11 mouse cellular contexts compared by ENCODE assay signal in genomic region chr14:51092073-51092620, GRCm38 (mm10). TPM values are rescaled to one million over a fixed set of nuclear protein-coding genes. Genes with fewer than 3 reads are reported as not detected.
DNase-seq lines count a peak whose midpoint lies in the region; ATAC-seq lines count a peak whose summit lies in the region.
"Had no signal": no experiment of that assay in that cellular context is flagged by ENCODE, and none has a peak within 500 bp of the region (broad histone marks: within the 10 kb centered on the region; RNA-seq: fewer than 3 reads in every experiment).

No protein-coding gene starts in this region.

- H3K4me1 ChIP-seq in forebrain, embryonic 13.5 days = peaks cover 7% of the 10 kb centered on the region; the same call in 1 of the 2 replicates
- peaks cover 4% of the 10 kb centered on the region; the same call in 1 of the 2 replicates for H3K4me1 ChIP-seq in forebrain, embryonic 10.5 days
- 0 out of 2 replicates have a peak, but pooled peaks cover 3% of the 10 kb centered on the region for H3K4me1 ChIP-seq in limb, embryonic 12.5 days (replicated peaks)
- no peaks in the 10 kb centered on the region for H3K4me1 ChIP-seq in limb, embryonic 10.5 days
- peaks cover 17% of the 10 kb centered on the region for H3K4me1 ChIP-seq in neural tube, embryonic 13.5 days (replicated peaks)

- ATAC-seq in forebrain, embryonic 13.5 days = no peak
- ATAC-seq in limb, embryonic 12.5 days (ENCODE audit: insufficient number of reproducible peaks, insufficient read depth, low FRiP score, low TSS enrichment, low read depth) = no peak
- ATAC-seq in neural tube, embryonic 13.5 days (ENCODE audit: low read depth) = no peak
- no peak for ATAC-seq in megakaryocyte-erythroid progenitor cell, adult 5-6 weeks (replicated peaks; ENCODE audit: low FRiP score, low TSS enrichment, poor library complexity, severe bottlenecking)
- ATAC-seq: inflammation-experienced regulatory T-cells, adult 6 months had no signal

- no peak overlapping the region for H3K4me3 ChIP-seq in forebrain, embryonic 13.5 days
- no peak overlapping the region for H3K4me3 ChIP-seq in forebrain, embryonic 10.5 days
- no peak overlapping the region for H3K4me3 ChIP-seq in limb, embryonic 12.5 days (replicated peaks)
- H3K4me3 ChIP-seq in limb, embryonic 10.5 days = no peak overlapping the region
- peak overlapping the region; percentile 70 for H3K4me3 ChIP-seq in neural tube, embryonic 13.5 days

- H3K9ac ChIP-seq in forebrain, embryonic 13.5 days = no peak overlapping the region; the same call in 1 of the 2 replicates
- H3K9ac ChIP-seq in limb, embryonic 12.5 days (replicated peaks) = no peak overlapping the region
- no peak overlapping the region for H3K9ac ChIP-seq in neural tube, embryonic 13.5 days

- 50% methylated on average over 8 of the region's 8 CpGs for WGBS in forebrain, embryonic 13.5 days
- 49% methylated on average over 8 of the region's 8 CpGs for WGBS in forebrain, embryonic 10.5 days
- WGBS in limb, embryonic 12.5 days = 53% methylated on average over 8 of the region's 8 CpGs
- WGBS in limb, embryonic 10.5 days = 59% methylated on average over 8 of the region's 8 CpGs
- WGBS in neural tube, embryonic 13.5 days = 54% methylated on average over 8 of the region's 8 CpGs

- no peak overlapping the region for H3K27ac ChIP-seq in forebrain, embryonic 13.5 days
- no peak overlapping the region for H3K27ac ChIP-seq in forebrain, embryonic 10.5 days
- H3K27ac ChIP-seq in limb, embryonic 12.5 days = no peak overlapping the region
- no peak overlapping the region for H3K27ac ChIP-seq in limb, embryonic 10.5 days
- no peak overlapping the region for H3K27ac ChIP-seq in neural tube, embryonic 13.5 days (replicated peaks)

- peak overlapping the region; percentile 65 for H3K4me2 ChIP-seq in forebrain, embryonic 13.5 days
- peak overlapping the region; percentile 68 for H3K4me2 ChIP-seq in limb, embryonic 12.5 days
- H3K4me2 ChIP-seq in neural tube, embryonic 13.5 days = peak overlapping the region; percentile 86

- no peaks in the 10 kb centered on the region for H3K9me3 ChIP-seq in forebrain, embryonic 13.5 days (replicated peaks)
- no peaks in the 10 kb centered on the region for H3K9me3 ChIP-seq in forebrain, embryonic 10.5 days
- no peaks in the 10 kb centered on the region for H3K9me3 ChIP-seq in limb, embryonic 12.5 days
- H3K9me3 ChIP-seq in limb, embryonic 10.5 days (replicated peaks) = no peaks in the 10 kb centered on the region
- no peaks in the 10 kb centered on the region for H3K9me3 ChIP-seq in neural tube, embryonic 13.5 days

- no peak for DNase-seq in forebrain, embryonic 10.5 days (ENCODE audit: extremely low spot score, low spot score)
- DNase-seq in limb, embryonic 10.5 days (ENCODE audit: low spot score) = no peak
- peak; percentile 23 for DNase-seq in induced T-regulatory cell, adult 2 months (ENCODE audit: low read depth)
- DNase-seq in spleen, postnatal 36 days (ENCODE audit: low spot score in 2 of 2) = no peak

- no peaks in the 10 kb centered on the region for H3K36me3 ChIP-seq in forebrain, embryonic 13.5 days (ENCODE audit: poor library complexity, severe bottlenecking)
- H3K36me3 ChIP-seq in forebrain, embryonic 10.5 days (replicated peaks) = no peaks in the 10 kb centered on the region
- no peaks in the 10 kb centered on the region for H3K36me3 ChIP-seq in limb, embryonic 12.5 days
- no peaks in the 10 kb centered on the region for H3K36me3 ChIP-seq in limb, embryonic 10.5 days
- no peaks in the 10 kb centered on the region for H3K36me3 ChIP-seq in neural tube, embryonic 13.5 days

- H3K27me3 ChIP-seq in forebrain, embryonic 13.5 days = no peaks in the 10 kb centered on the region
- peaks cover 10% of the 10 kb centered on the region; the same call in 1 of the 2 replicates for H3K27me3 ChIP-seq in forebrain, embryonic 10.5 days (ENCODE audit: poor library complexity, severe bottlenecking)
- H3K27me3 ChIP-seq in limb, embryonic 12.5 days = no peaks in the 10 kb centered on the region
- no peaks in the 10 kb centered on the region for H3K27me3 ChIP-seq in limb, embryonic 10.5 days (ENCODE audit: low read depth, poor library complexity, severe bottlenecking)
- H3K27me3 ChIP-seq in neural tube, embryonic 13.5 days = no peaks in the 10 kb centered on the region

RNA-seq across cellular contexts. Expression of gene Ang, which starts 1.2 kb away (rescaled TPM):
- polyA plus RNA-seq in forebrain, embryonic 13.5 days (2015; fragmentation: Nextera tagmentation; extraction: Ambion mirVana) = 0.93 and 1.8 TPM in 2 replicates
- polyA plus RNA-seq in forebrain, embryonic 10.5 days (2016; fragmentation: Nextera tagmentation; extraction: Ambion mirVana) = 1.7 and 1.9 TPM in 2 replicates
- 3.1 and 3.7 TPM in 2 replicates for polyA plus RNA-seq in limb, embryonic 12.5 days (2016; fragmentation: Nextera tagmentation; extraction: Ambion mirVana)
- 1.5 and 1.8 TPM in 2 replicates for polyA plus RNA-seq in limb, embryonic 10.5 days (2016; fragmentation: Nextera tagmentation; extraction: Ambion mirVana)
- 3.7 and 3.9 TPM in 2 replicates for polyA plus RNA-seq in neural tube, embryonic 13.5 days (2015; fragmentation: Nextera tagmentation; extraction: Ambion mirVana)
- not detected in 2 replicates for total RNA-seq in megakaryocyte-erythroid progenitor cell, adult 5-6 weeks (2014; fragmentation: Nextera tagmentation)
- not detected in 2 replicates for total RNA-seq in megakaryocyte-erythroid progenitor cell, adult 5-6 weeks (2017)

RNA-seq across cellular contexts. Expression of gene Rnase4, which starts 1.3 kb away (rescaled TPM):
- polyA plus RNA-seq in forebrain, embryonic 13.5 days (2015; fragmentation: Nextera tagmentation; extraction: Ambion mirVana) = 6.7 and 7.0 TPM in 2 replicates
- polyA plus RNA-seq in forebrain, embryonic 10.5 days (2016; fragmentation: Nextera tagmentation; extraction: Ambion mirVana) = 6.6 and 6.8 TPM in 2 replicates
- polyA plus RNA-seq in limb, embryonic 12.5 days (2016; fragmentation: Nextera tagmentation; extraction: Ambion mirVana) = 14.1 and 15.8 TPM in 2 replicates
- polyA plus RNA-seq in limb, embryonic 10.5 days (2016; fragmentation: Nextera tagmentation; extraction: Ambion mirVana) = 5.1 and 6.6 TPM in 2 replicates
- 16.1 and 17.0 TPM in 2 replicates for polyA plus RNA-seq in neural tube, embryonic 13.5 days (2015; fragmentation: Nextera tagmentation; extraction: Ambion mirVana)
- not detected in 2 replicates for total RNA-seq in megakaryocyte-erythroid progenitor cell, adult 5-6 weeks (2014; fragmentation: Nextera tagmentation)
- total RNA-seq in megakaryocyte-erythroid progenitor cell, adult 5-6 weeks (2017) = 0.76 TPM in 1 of 2 replicates, not detected in the other

RNA-seq across cellular contexts. Expression of gene Olfr750, which starts 17.9 kb away (rescaled TPM):
- polyA plus RNA-seq in forebrain, embryonic 13.5 days (2015; fragmentation: Nextera tagmentation; extraction: Ambion mirVana) = 0.03 TPM in 1 of 2 replicates, not detected in the other
- not detected in 2 replicates for polyA plus RNA-seq in forebrain, embryonic 10.5 days (2016; fragmentation: Nextera tagmentation; extraction: Ambion mirVana)
- polyA plus RNA-seq in limb, embryonic 12.5 days (2016; fragmentation: Nextera tagmentation; extraction: Ambion mirVana) = not detected in 2 replicates
- polyA plus RNA-seq in limb, embryonic 10.5 days (2016; fragmentation: Nextera tagmentation; extraction: Ambion mirVana) = not detected in 2 replicates
- polyA plus RNA-seq in neural tube, embryonic 13.5 days (2015; fragmentation: Nextera tagmentation; extraction: Ambion mirVana) = not detected in 2 replicates
- not detected in 2 replicates for total RNA-seq in megakaryocyte-erythroid progenitor cell, adult 5-6 weeks (2014; fragmentation: Nextera tagmentation)
- not detected in 2 replicates for total RNA-seq in megakaryocyte-erythroid progenitor cell, adult 5-6 weeks (2017)
- polyA plus RNA-seq: C2C12; cortical plate, adult 2 months had no signal

RNA-seq across cellular contexts. Expression of gene Eddm3b, which starts 22.1 kb away (rescaled TPM):
- polyA plus RNA-seq in forebrain, embryonic 13.5 days (2015; fragmentation: Nextera tagmentation; extraction: Ambion mirVana) = not detected in 2 replicates
- polyA plus RNA-seq in forebrain, embryonic 10.5 days (2016; fragmentation: Nextera tagmentation; extraction: Ambion mirVana) = 0.28 TPM in 1 of 2 replicates, not detected in the other
- not detected in 2 replicates for polyA plus RNA-seq in limb, embryonic 12.5 days (2016; fragmentation: Nextera tagmentation; extraction: Ambion mirVana)
- not detected in 2 replicates for polyA plus RNA-seq in limb, embryonic 10.5 days (2016; fragmentation: Nextera tagmentation; extraction: Ambion mirVana)
- not detected in 2 replicates for polyA plus RNA-seq in neural tube, embryonic 13.5 days (2015; fragmentation: Nextera tagmentation; extraction: Ambion mirVana)
- total RNA-seq in megakaryocyte-erythroid progenitor cell, adult 5-6 weeks (2014; fragmentation: Nextera tagmentation) = not detected in 2 replicates
- not detected in 2 replicates for total RNA-seq in megakaryocyte-erythroid progenitor cell, adult 5-6 weeks (2017)
- polyA plus RNA-seq: C2C12; cortical plate, adult 2 months; inflammation-experienced regulatory T-cells, adult 6 months had no signal

RNA-seq across cellular contexts. Expression of gene Rnase6, which starts 31.6 kb away (rescaled TPM):
- polyA plus RNA-seq in forebrain, embryonic 13.5 days (2015; fragmentation: Nextera tagmentation; extraction: Ambion mirVana) = 0.38 TPM in 1 of 2 replicates, not detected in the other
- polyA plus RNA-seq in forebrain, embryonic 10.5 days (2016; fragmentation: Nextera tagmentation; extraction: Ambion mirVana) = 0.26 and 0.30 TPM in 2 replicates
- polyA plus RNA-seq in limb, embryonic 12.5 days (2016; fragmentation: Nextera tagmentation; extraction: Ambion mirVana) = 0.33 and 0.51 TPM in 2 replicates
- 0.14 TPM in 1 of 2 replicates, not detected in the other for polyA plus RNA-seq in limb, embryonic 10.5 days (2016; fragmentation: Nextera tagmentation; extraction: Ambion mirVana)
- polyA plus RNA-seq in neural tube, embryonic 13.5 days (2015; fragmentation: Nextera tagmentation; extraction: Ambion mirVana) = 0.24 and 0.29 TPM in 2 replicates
- 2.8 and 14.6 TPM in 2 replicates for total RNA-seq in megakaryocyte-erythroid progenitor cell, adult 5-6 weeks (2014; fragmentation: Nextera tagmentation)
- 14.8 and 44.0 TPM in 2 replicates for total RNA-seq in megakaryocyte-erythroid progenitor cell, adult 5-6 weeks (2017)
- polyA plus RNA-seq: C2C12 had no signal
